Mouse (Mus musculus) liver, adult 2 months (tissue): ENCODE measurements at regions not wholly inside any gene's neighbourhood (a gene's known extent, or its start where the extent isn't known, plus 50 kb on each side); places are given as distances from the start of the nearest gene placed in this dataset.

ENCODE experiments used
- DNase-seq: peaks from one replicate; pipeline ENCODE4 v3.0.0-alpha.2; 2011; ENCODE audit warnings: low read depth, low spot score; ENCODE audit errors: extremely low read depth
- H3K27ac ChIP-seq: fragments of 200-500 bp; replicated peaks from 2 replicates; pipeline ENCODE4 v1.5.1; 2012; ENCODE audit warnings: low read depth, mild to moderate bottlenecking, control low read depth, inconsistent platforms, low read length; ENCODE audit not compliant: insufficient read depth
- H3K27me3 ChIP-seq: fragments of 200-500 bp; 2 replicates; pipeline ENCODE4 v1.6.1; 2012; ENCODE audit warnings: mild to moderate bottlenecking, moderate library complexity, low read length, inconsistent platforms; ENCODE audit not compliant: control insufficient read depth, insufficient read depth
- H3K36me3 ChIP-seq: fragments of 200-500 bp; 2 replicates; pipeline ENCODE4 v1.6.1; 2012; ENCODE audit warnings: low read length, inconsistent platforms; ENCODE audit not compliant: control insufficient read depth, insufficient read depth
- H3K4me1 ChIP-seq: fragments of 200-500 bp; 2 replicates; pipeline ENCODE4 v1.6.1; 2011; ENCODE audit warnings: low read length; ENCODE audit not compliant: control insufficient read depth, insufficient read depth
- H3K4me3 ChIP-seq: fragments of 200-500 bp; 2 replicates; pipeline ENCODE4 v1.5.1; 2011; ENCODE audit warnings: low read depth, mild to moderate bottlenecking, control low read depth, low read length, moderate library complexity; ENCODE audit not compliant: insufficient read depth
- H3K79me2 ChIP-seq: fragments of 200-500 bp; 2 replicates; pipeline ENCODE4 v1.6.1; 2012; ENCODE audit warnings: inconsistent platforms, mild to moderate bottlenecking, low read length, moderate library complexity; ENCODE audit not compliant: control insufficient read depth, insufficient read depth
- H3K9ac ChIP-seq: fragments of 200-500 bp; 2 replicates; pipeline ENCODE4 v1.6.1; 2012; ENCODE audit warnings: low read depth, mild to moderate bottlenecking, control low read depth, inconsistent platforms, low read length
- CTCF ChIP-seq: fragments of 200-500 bp; IDR thresholded peaks from 2 replicates; pipeline ENCODE4 v1.5.1; 2011; ENCODE audit warnings: low read depth, low read length, control low read depth
- POLR2A ChIP-seq: fragments of 200-500 bp; IDR thresholded peaks from 2 replicates; pipeline ENCODE4 v1.6.1; 2011; ENCODE audit warnings: low read length, control low read depth; ENCODE audit not compliant: insufficient read depth; ENCODE audit errors: extremely low read depth
- WGBS: fragments of 180-500 bp; shearing (Covaris S2); methylation state at CpG from one replicate; pipeline ENCODE4 v1.1.7; 2018; 5-methylcytosine and 5-hydroxymethylcytosine counted together

GRCm38 (mm10) chr6:117329164-117329939, 161.0 kb downstream of the Cxcl12 start:
- TF ChIP-seq CTCF (no peak), POLR2A (no peak)
- Histone ChIP-seq H3K4me1 (peaks cover 7% of the 10 kb centered on the region; the same call in 1 of the 2 replicates), H3K27ac (no peak overlapping the region), H3K79me2 (no peaks in the 10 kb centered on the region), H3K27me3 (no peaks in the 10 kb centered on the region), H3K9ac (no peak overlapping the region), H3K36me3 (no peaks in the 10 kb centered on the region), H3K4me3 (no peak overlapping the region)
- DNase-seq, result peak; percentile 29
- 75% methylated on average over 8 of the region's 8 CpGs for WGBS

- H3K4me3 ChIP-seq, result no peak overlapping the region
- no peaks in the 10 kb centered on the region for H3K27me3 ChIP-seq
- peaks cover 5% of the 10 kb centered on the region; the same call in 1 of the 2 replicates for H3K4me1 ChIP-seq
- no peaks in the 10 kb centered on the region for H3K36me3 ChIP-seq
- H3K27ac ChIP-seq, result no peak overlapping the region
- H3K79me2 ChIP-seq, result no peaks in the 10 kb centered on the region
- DNase-seq, result no peak
- no peak for TF ChIP-seq CTCF
- no peak for TF ChIP-seq POLR2A
- WGBS, result 90% methylated on average over 6 of the region's 6 CpGs
- no peak overlapping the region for H3K9ac ChIP-seq
These were observed 161.9 kb downstream of the Cxcl12 start for GRCm38 (mm10) chr6:117330198-117330597.

- WGBS, result 77% methylated on average over 5 of the region's 5 CpGs
- Histone ChIP-seq H3K27me3 (no peaks in the 10 kb centered on the region), H3K36me3 (no peaks in the 10 kb centered on the region), H3K4me1 (peaks cover 5% of the 10 kb centered on the region; the same call in 1 of the 2 replicates), H3K79me2 (no peaks in the 10 kb centered on the region), H3K4me3 (no peak overlapping the region), H3K27ac (peak overlapping the region; percentile 23; the same call in 1 of the 2 replicates), H3K9ac (no peak overlapping the region)
- TF ChIP-seq CTCF (no peak), POLR2A (no peak)
- peak; percentile 46 for DNase-seq
These were observed 162.5 kb downstream of the Cxcl12 start for GRCm38 (mm10) chr6:117330726-117331360.

GRCm38 (mm10) chr6:117332641-117333040, 164.3 kb downstream of the Cxcl12 start:
- peak; percentile 44 for DNase-seq
- Histone ChIP-seq H3K9ac (no peak overlapping the region; the same call in 1 of the 2 replicates), H3K4me3 (no peak overlapping the region), H3K27me3 (no peaks in the 10 kb centered on the region), H3K36me3 (no peaks in the 10 kb centered on the region), H3K4me1 (peaks cover 4% of the 10 kb centered on the region; the same call in 1 of the 2 replicates), H3K79me2 (no peaks in the 10 kb centered on the region), H3K27ac (no peak overlapping the region)
- 46% methylated on average over 6 of the region's 6 CpGs for WGBS
- TF ChIP-seq POLR2A (no peak), CTCF (no peak)

GRCm38 (mm10) chr6:117342123-117342522, 173.8 kb downstream of the Cxcl12 start:
- DNase-seq, result no peak
- Histone ChIP-seq H3K9ac (no peak overlapping the region), H3K79me2 (no peaks in the 10 kb centered on the region), H3K36me3 (no peaks in the 10 kb centered on the region), H3K27me3 (no peaks in the 10 kb centered on the region), H3K4me1 (no peaks in the 10 kb centered on the region), H3K4me3 (no peak overlapping the region), H3K27ac (no peak overlapping the region)
- WGBS, result 98% methylated on average over 3 of the region's 3 CpGs
- TF ChIP-seq CTCF, result no peak
- no peak for TF ChIP-seq POLR2A

- Histone ChIP-seq H3K27ac (no peak overlapping the region), H3K27me3 (no peaks in the 10 kb centered on the region), H3K36me3 (no peaks in the 10 kb centered on the region), H3K9ac (no peak overlapping the region), H3K4me3 (no peak overlapping the region), H3K4me1 (no peaks in the 10 kb centered on the region), H3K79me2 (no peaks in the 10 kb centered on the region)
- DNase-seq, result no peak
- no peak for TF ChIP-seq POLR2A
- no peak for TF ChIP-seq CTCF
- 88% methylated on average over 1 of the region's 1 CpGs for WGBS
These were observed 179.0 kb downstream of the Cxcl12 start for GRCm38 (mm10) chr6:117347356-117347755.
